Mouse (Mus musculus) granulocyte monocyte progenitor cell, adult 5-6 weeks (primary cell): ENCODE measurements around the gene Kmo. TPM values are rescaled to one million over a fixed set of nuclear protein-coding genes. Genes with fewer than 3 reads are reported as not detected.

Experiments used
- ATAC-seq: replicated peaks from 2 replicates; pipeline ENCODE4 v1.8.0; 2016; ENCODE audit warnings: mild to moderate bottlenecking, moderate TSS enrichment, inconsistent platforms; ENCODE audit not compliant: poor library complexity, severe bottlenecking
- total RNA-seq, 2 experiments: library from RNA; stranded (forward) in 1 of 2; stranded (reverse) in 1 of 2; fragments of 200-712, 200-1000 nt in 1 of 2; fragments of >200 nt in 1 of 2; fragmentation: Nextera tagmentation in 1 of 2; gene quantifications; 2 replicates each; pipeline ENCODE4 v1.2.3; 2014 to 2017

The Kmo gene
- total RNA-seq, 2 experiments from 2014 or later: 2.5 to 3.9 TPM

DNA sequence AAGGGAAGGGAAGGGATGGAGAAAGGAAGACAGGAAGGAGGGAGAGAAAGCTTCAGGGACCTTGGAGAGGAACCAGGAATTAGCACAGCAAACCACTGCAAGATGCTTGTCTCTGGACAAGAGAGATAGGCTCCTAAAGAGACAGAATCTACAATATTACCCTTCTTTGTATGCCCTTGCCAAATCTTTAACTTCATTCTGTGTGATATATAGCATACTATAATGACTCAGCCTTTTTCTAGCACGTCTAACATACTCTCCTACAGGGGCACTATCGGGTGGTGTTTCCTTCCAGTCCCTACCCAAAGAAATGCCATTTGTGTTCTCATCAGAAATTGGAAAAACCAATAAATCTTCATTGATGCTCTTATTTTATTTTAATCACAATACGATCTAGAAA is 10.9 kb downstream of the Kmo start:
- no peak for ATAC-seq

DNA sequence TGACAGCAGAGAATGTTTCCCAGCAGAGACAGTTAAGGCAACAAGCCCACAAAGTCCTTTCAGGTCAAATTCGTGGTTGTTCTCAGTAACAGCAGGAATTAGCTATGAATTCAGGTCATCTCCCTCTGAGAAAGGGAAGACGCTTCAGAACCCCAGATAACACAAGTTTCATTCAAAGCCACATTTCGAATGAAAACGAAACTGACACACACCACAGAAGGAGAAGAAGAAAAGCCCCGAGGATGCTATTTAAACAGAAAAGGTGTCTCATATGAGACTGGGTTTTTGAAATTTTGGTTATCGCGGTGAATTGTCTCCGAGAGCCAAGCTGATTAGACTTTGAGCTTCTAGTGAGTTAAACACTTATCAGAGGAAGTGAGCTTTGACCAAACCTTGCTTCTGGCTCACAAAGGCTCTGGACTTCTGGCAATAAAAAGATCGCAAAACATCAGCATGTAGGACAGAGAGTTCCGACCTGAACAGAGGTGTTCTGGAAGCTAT is 11.6 kb downstream of the Kmo start:
- ATAC-seq: peak; percentile 85

GRCm38 (mm10) chr1:175632470-175632869 is 12.3 kb downstream of the Kmo start:
- ATAC-seq: no peak

- ATAC-seq: peak; percentile 54
These were observed 17.5 kb downstream of the Kmo start for GRCm38 (mm10) chr1:175637677-175638076.

- ATAC-seq: no peak
These were observed 18.9 kb downstream of the Kmo start for GRCm38 (mm10) chr1:175639072-175639471.

DNA sequence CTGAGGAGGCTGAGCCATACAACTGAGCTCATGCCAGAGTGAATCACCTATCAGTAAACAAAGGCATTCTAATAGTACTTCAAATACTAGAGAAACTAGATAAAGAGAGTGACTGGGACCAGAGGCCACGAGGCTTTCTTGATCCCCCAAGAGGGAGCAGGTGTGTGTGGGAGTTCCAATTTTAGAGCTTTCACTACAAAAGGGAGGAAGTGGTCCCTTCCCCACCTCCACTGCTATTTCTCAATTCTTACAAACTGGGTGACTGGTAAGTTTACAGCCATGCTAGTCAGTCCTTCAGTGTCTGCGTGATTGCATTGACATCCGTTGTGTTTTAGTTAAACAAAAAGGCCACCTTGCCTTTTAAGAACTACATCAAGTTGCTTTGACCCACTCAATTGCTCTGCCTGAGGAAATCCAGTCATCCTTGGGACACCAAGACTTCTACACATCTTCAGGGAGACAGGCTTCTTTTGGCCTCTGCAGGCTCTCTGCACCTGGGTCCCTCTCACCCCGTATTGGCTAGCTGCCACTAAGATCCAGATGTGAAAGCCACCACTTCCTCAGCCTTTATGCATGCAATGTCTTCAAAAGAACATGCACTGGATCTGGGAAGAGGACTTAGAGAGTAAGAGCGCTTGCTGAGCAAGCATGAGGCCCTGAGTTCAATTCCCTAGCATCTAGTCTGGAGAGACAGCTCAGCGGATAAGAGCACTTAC is 20.4 kb downstream of the Kmo start:
- peak; percentile 62 for ATAC-seq

DNA sequence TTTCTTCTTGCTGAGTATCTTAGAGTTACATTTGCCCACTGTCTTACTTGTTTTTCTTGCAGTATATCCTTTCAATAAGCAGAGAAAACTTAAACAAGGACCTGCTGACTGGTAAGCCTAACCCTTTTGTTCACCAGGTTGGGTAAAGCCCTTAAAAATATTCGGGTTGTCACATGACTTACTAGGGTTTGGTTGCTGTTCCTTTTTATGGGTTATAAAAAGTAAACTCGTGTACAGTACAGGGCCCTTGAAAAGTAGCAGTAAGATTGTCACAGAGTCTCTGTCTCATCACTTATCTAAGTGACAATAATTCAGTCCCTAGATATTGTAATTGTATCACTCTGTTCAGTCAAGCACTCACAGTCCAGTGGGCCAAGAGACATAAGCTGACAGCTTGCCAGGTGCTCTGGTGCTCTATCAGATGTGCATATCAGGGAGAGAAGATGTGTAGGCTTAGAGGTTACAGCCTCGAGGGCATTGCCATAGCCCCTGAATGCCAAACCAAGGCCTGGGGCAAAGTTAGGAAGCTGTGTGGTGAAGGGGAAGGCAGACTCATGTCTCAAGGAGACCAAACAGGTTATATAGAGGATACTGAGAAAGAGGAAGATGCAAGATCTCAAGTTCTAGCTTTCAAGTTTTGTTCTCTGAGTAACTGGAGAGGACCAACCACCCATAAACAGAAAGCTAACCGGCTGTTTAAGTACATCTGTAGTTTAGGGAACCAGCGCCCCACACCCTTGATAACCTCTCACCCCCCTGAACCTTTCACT is 23.5 kb downstream of the Kmo start:
- ATAC-seq: peak; percentile 36

GRCm38 (mm10) chr1:175646952-175647351 is 26.8 kb downstream of the Kmo start:
- peak; percentile 70 for ATAC-seq

DNA sequence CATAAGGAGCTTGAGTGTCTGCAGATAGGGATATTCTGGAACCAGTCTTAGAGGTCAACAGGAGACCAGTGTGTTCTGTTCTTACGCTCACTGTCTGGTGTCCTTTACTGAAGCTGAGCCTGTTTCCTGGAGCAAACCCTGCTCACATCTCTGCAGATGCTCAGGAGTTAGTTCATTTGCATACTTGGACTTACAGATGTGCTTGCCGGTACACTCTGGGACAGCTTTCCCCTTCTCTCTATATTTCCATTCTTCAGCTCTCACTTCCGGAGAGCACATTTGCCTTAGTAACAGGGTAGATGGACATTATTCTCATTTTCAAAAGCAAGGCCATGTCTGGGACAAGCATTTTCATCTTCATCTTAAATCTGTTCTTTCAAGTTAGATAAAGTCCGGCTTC is 28.4 kb downstream of the Kmo start:
- ATAC-seq: no peak

- peak; percentile 92 for ATAC-seq
These were observed 39.7 kb downstream of the Kmo start for GRCm38 (mm10) chr1:175659900-175660299.

- ATAC-seq: peak; percentile 95
These were observed 48.7 kb downstream of the Kmo start for GRCm38 (mm10) chr1:175668666-175669405.

DNA sequence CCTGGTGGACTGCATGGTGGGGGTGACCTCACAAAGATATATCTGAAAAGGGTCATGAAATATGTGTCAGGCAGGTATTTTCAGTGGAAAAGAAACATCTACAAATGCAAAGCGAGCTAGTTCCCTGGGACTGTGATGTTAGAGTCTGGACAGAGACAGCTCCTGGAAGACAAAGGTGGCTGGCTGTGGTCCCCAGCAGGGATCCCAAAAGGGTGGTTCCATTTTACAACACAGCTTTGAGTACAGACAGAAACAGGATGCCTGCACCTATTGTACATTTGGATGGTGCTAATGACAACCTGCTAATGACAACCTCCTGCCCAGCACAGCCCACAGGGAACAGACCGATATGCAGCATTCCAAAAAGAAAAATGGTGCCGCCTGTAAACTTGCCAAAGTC is 49.3 kb downstream of the Kmo start:
- no peak for ATAC-seq

DNA sequence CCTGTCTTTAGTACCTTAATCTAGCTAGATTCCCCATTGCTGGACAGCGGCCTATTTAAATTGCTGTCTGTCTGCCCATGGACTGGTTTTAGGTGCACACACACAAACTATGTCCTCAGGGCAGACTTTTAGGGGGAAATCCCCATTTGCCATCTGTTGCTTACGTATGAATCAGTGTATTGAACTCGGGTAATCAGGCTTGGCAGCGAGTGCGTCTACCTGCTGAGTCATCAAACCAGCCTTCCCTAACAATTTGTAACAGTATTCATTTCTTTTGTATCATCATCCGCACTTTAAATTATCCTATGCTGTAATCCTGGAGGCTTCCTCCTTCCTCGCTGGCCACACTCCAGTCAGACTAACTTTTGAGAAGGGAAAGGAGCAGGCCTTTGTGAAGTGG is 49.9 kb downstream of the Kmo start:
- ATAC-seq: no peak

- 0 out of 2 replicates have a peak, but pooled peaks have one; percentile 16 for ATAC-seq
These were observed 51.4 kb downstream of the Kmo start for GRCm38 (mm10) chr1:175671626-175672025.

DNA sequence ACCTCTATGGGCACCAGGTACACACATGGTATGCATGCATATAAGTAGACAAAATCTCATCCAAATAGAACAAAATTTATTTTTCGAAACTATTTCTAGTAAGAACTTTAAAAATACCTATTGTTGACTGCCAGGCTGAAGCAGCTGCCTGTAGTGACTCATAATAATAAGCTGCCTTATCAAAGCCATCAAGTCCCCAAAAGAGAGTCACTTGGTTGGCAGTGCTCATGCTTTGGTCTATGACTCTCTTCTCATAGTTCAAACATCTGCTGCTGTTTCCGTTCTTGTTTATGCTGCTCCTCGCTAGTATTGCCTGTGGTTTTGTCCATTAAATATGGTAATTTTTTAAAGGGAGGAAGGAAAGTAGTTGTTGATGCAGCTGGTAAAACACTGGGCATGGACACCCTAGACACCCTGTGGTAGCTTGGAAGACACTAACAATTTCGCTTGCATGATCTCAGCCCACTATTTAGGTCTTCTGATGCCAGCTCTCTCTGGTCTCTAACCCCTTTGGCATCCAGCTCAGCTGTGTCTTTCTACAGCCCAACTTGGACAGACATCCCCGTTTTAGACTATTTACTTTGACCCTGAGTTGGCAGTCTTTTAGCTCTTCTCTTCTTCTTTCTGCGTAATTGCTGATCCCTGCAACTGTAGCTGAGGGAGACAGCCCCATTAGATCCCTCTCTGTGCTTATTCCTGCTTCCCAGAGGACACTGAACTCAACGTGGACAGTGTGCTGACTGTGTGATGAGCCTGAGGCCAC is 53.6 kb downstream of the Kmo start:
- ATAC-seq: no peak

DNA sequence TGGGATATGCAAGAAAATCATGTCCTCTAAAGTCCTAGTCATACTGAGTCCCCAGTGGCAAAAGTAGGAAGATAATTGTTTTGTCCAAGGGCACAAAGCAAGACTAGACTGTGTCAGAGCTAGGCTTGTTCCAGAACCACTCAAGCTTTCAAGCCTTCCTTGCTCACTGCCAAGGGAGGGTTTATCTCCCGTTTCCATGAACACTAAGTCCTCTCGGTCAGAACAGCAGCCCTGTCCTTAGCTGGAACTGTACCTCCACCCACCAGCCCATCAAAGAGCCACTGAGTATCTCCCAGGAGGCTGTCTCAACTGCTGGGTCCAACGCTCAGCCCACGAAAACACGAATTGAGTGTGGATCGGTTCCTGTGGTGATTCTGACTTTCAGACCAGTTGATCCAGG is 54.9 kb downstream of the Kmo start:
- no peak for ATAC-seq

GRCm38 (mm10) chr1:175677459-175677858 is 57.3 kb downstream of the Kmo start:
- ATAC-seq: no peak

DNA sequence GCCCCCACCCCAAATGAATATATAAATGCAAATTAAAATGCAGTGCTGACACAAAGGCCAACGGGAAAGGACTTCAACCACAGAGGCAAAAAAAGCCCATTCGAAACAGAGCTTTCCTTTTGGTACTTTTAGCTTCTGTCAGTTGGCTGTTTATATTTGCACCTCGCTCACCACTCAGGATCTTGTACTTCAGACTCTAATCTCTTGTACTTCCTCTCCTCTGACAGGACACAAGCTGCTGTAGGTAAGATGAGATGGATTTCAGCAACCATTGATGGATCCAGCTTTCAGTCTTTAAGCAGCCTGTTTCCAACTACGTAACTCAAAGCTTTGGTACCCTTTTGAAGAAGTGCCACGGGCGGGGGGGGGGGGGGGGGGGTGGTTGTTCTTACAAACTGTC is 60.8 kb downstream of the Kmo start:
- no peak for ATAC-seq

- peak; percentile 2; the same call in 1 of the 2 replicates for ATAC-seq
These were observed 71.6 kb downstream of the Kmo start for GRCm38 (mm10) chr1:175691686-175692245.
